Mouse (Mus musculus) ovary, postnatal 14 days (tissue): ENCODE results near the gene Caskin1.
"Not testable (repeated sequence)": the region's sequence is repeated elsewhere in the genome, so short reads cannot be mapped to it uniquely, and the experiment has no call there.

ENCODE experiments used
- DNase-seq: peaks from one replicate; pipeline ENCODE4 v3.0.0; 2022; ENCODE audit warnings: low spot score

Caskin1 gene

GRCm38 (mm10) chr17:24488186-24488661 is at the start of gene Caskin1:
Gene Caskin1 (plus strand): TSS chr17:24488601.
- no peak for DNase-seq

- DNase-seq = no peak
Observed at GRCm38 (mm10) chr17:24440377-24440776, 48.0 kb upstream of the Caskin1 start.

- DNase-seq = no peak
Observed at GRCm38 (mm10) chr17:24441148-24441547, 47.3 kb upstream of the Caskin1 start.

DNA sequence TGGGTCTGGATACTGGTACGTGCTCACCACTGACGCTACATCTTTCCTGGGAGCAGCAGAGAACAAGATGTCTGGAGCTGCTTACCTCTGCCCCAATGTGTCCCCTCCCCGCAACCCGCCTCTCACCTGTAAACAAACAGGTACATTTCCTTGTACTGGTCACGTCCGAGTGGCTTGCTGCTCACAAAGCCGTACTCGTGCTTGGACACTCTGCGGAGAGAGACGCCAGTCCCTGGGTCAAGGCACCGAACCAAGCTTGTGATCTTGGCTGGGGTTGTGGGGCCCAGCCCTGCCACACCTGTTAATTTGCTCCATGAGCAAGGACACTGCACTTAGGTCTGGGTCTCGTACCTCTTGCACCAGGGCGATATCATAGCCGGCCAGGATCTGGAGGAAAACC is 46.3 kb upstream of the Caskin1 start:
- DNase-seq = no peak

DNA sequence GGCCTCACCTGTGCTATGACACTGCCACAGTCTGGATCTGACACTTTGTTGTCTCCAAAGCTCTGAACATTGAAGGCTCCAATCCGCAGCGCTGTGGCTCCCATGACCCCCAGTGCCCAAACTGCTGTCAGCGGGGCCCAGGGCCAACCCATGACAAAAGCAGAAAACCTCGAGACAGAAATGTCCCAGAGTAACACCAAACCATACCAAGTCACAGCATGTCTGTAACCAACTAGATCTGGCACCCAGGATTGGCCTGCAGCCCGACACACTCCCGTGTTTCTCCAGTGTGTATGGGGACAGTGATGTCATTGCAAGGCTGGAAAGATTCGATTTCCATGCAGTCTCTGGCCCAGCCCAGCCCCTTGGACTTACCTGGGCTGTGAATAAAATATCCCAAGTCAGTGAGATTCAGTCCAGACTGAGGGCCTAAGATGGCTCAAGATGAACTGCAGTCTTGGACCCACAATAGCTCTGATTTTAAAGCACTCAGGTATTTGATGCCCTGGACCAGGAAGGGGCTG is 45.7 kb upstream of the Caskin1 start, which contains the start of gene Dnase1l2:
Dnase1l2 (minus strand) TSS at position 474 of the 524 bp plus-strand sequence.
- DNase-seq = no peak

GRCm38 (mm10) chr17:24443409-24443808 is 45.0 kb upstream of the Caskin1 start:
- no peak for DNase-seq

GRCm38 (mm10) chr17:24446590-24446989 is 41.8 kb upstream of the Caskin1 start:
- DNase-seq = no peak

GRCm38 (mm10) chr17:24449507-24449906 is 38.9 kb upstream of the Caskin1 start:
- no peak for DNase-seq

DNA sequence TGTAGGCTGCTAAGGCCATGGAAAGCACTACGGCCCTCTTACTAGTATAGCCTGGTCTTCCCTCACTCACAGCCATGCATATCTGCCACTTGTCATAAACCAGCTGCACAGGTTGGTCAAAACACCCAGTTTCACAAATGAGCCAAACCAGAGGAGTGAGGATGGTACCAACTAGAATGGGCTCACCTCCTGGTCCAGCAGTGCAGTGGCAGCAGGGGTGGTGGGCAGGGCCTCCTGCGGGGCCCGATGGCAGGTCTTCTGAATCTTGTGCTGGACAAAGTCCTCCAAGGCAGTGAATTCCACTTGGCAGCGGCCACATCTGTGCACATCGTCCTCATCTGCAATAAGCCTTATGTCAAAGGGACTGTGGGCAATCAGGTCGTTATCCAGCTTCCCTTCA is 37.2 kb upstream of the Caskin1 start:
- no peak for DNase-seq

GRCm38 (mm10) chr17:24453372-24453771 is 35.0 kb upstream of the Caskin1 start:
- DNase-seq = no peak

DNA sequence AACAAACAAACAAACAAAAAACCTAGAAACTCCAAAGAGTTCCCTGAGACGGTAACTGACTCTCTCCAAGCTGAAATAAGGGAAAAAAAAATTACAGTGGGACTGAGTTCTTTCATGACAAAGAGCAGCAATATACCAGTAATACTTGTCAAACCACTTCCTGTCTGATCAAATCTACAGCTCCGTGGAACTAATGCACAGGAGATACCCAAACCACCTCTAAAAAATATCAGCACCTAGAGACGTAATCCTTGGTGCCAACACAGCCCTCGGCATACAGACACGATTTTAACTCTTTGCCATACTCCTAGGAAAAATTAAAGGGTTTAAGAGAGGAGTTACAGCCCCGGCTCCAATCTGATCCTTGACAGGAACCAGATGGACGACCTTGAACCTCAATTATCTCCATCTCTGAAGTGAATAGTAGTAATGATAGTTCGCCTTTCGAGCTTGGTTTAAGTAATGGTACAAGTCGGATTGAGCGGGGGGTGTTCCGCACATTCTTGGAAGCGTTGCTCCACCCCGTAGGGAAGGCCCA is 34.1 kb upstream of the Caskin1 start:
- no peak for DNase-seq

- peak; percentile 99 for DNase-seq
Observed at GRCm38 (mm10) chr17:24454756-24455522, 33.5 kb upstream of the Caskin1 start.

GRCm38 (mm10) chr17:24455523-24456206 is 32.7 kb upstream of the Caskin1 start:
- DNase-seq = not testable (repeated sequence)

DNA sequence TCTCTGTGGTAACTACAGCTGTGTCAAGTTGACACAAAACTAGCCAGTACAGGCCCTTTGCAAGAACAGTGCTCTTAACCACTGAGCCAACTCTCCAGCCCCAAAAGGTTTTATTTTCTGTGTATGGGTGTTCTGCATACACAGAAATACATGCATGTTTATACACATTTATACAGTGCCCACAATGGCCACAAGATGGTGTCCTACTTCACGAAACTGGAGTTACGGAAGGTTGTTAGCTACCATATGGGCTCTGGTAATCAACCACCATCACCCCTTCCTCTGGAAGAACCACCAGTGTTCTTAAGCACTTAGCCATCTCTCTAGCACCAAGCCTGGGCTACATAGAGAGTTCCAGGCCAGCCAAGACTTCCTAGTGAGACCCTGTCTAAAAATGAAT is 26.8 kb upstream of the Caskin1 start:
- no peak for DNase-seq

- no peak for DNase-seq
Observed at GRCm38 (mm10) chr17:24462932-24463331, 25.5 kb upstream of the Caskin1 start.

DNA sequence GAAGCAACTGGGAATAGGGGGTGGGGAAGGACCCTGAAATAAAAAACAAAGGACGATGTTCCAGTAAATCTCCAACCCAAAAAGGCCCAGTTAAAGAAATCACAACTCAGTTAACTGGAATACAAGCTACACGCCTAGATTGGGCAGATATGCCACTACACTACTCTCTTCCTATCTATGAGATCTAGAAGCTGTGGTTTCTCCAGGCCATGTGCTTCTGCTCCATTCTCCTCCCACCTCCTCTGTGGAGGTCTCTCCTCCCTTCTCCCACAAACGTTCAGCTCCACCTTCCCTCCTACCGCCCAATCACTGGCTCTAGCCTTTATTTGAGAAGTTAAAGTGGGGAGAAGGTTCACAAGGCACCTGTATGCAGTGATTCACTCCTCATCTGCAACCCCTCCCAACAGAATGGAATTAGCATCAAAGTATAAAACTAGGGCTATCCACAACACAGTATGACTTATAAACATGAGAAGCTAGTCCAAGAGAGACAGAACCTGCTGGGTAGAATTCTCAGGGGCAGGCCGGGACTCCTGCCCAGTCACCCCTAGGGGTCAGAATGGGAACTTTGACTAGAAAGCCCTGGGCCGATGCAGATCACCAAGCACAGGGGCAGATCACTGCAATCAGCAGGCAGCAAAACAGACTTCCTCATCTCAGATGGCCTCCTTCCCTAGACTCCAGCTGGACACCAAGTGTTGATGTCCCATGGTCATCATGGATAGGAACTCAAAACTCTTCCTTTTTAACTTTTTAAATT is 24.8 kb upstream of the Caskin1 start:
- DNase-seq = no peak

DNA sequence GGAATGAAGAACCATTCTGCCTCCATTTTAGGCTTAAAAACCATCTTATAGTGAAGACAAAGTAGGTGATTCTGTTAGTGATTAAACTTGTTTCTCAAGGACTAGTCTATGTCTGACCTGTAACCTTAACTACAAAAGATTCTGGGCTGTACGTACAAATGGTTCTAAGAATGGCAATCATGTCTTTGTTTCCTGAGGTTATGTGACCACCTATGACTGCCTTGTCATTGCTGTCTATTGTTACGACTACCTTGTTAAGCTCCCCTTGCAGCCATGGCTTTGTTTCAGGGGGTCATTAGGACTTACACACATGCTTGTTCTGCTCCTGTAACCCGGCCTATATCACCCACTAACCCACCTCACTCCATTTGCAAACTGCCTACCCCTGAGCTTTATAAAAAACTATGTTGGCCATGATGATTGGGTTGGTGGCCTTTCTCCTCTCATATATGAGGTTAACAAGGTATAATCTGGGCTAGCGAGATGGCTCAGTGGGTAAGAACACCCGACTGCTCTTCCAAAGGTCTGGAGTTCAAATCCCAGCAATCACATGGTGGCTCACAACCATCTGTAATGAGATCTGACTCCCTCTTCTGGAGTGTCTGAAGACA is 19.7 kb upstream of the Caskin1 start:
- DNase-seq = no peak

- DNase-seq = no peak
Observed at GRCm38 (mm10) chr17:24469336-24469909, 19.0 kb upstream of the Caskin1 start.

DNA sequence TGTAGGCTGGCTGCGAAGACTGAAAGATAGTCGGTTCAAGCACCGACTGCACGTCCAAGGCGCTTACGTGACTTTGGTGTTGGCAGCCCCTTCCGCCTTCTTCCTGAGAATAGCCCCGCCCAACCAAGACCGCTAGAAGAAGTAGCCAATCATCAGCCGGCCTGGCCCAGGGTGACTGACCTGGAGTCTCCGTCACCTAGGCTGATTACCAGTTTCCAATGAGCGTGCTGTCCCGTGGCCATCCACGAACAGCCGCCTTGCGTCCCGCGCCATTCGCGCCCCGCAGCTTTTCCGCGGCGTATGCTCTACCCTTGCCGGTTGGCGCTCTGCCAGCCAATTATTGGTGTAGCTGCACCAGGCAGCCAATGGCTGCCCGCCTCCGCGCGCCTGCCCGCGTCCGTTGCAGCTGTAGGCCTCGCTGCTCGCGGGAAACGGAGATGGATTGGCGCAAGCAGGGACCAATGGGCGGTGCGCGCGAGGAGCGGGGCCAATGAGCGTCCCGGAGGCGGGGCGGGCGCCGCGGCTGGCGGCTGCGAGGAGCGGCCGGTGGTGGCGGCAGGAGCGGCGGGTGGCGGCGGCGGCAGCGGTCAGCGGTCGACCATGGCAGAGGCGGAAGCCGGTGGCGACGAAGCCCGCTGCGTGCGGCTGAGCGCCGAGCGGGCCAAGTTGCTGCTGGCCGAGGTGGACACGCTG is 18.3 kb upstream of the Caskin1 start, which contains the start of the genes E4f1 and Pgp:
E4f1 (minus strand) TSS at position 404 of the 693 bp plus-strand sequence.
Pgp (plus strand) TSS at position 483 of the 693 bp plus-strand sequence.
- DNase-seq = peak; percentile 97
